Mouse (Mus musculus) cerebellum, adult 2 months (tissue): ENCODE results near the gene Rtn4ip1.

ENCODE experiments used
- CTCF ChIP-seq: fragments of 200-500 bp; IDR thresholded peaks from 2 replicates; pipeline ENCODE4 v1.5.1; 2011; ENCODE audit warnings: low read depth, mild to moderate bottlenecking, control low read depth, low read length, moderate library complexity, borderline replicate concordance; ENCODE audit not compliant: insufficient read depth
- POLR2A ChIP-seq: fragments of 200-500 bp; IDR thresholded peaks from 2 replicates; pipeline ENCODE4 v1.6.1; 2011; ENCODE audit warnings: low read length, control low read depth, borderline replicate concordance; ENCODE audit not compliant: insufficient read depth

GRCm38 (mm10) chr10:43896065-43896464, 5.5 kb upstream of the Rtn4ip1 start:
- no peak for TF ChIP-seq CTCF
- TF ChIP-seq POLR2A = no peak
